Mouse (Mus musculus): Measurements from ENCODE around the gene Olfr33.

Gene Olfr33

GRCm38 (mm10) chr7:102718970-102719369, at the start of gene Olfr33:
Olfr33 (minus strand) TSS chr7:102719070.
- peak; percentile 45 for DNase-seq

- DNase-seq = no peak
Observed at GRCm38 (mm10) chr7:102759266-102759665, 40.4 kb upstream of the Olfr33 start, which contains the start of the genes Olfr560 and Olfr78. Olfr560 (minus strand) TSS chr7:102759366. Olfr78 (minus strand) TSS chr7:102759471.

GRCm38 (mm10) chr7:102752086-102752485, 33.2 kb upstream of the Olfr33 start:
- no peak for DNase-seq

GRCm38 (mm10) chr7:102737705-102738104, 18.8 kb upstream of the Olfr33 start:
- peak; percentile 91 for DNase-seq

GRCm38 (mm10) chr7:102733793-102734192, 14.9 kb upstream of the Olfr33 start:
- DNase-seq = no peak

- DNase-seq = no peak
Observed at GRCm38 (mm10) chr7:102727391-102727790, 8.5 kb upstream of the Olfr33 start, which contains the start of gene Olfr559. Olfr559 (minus strand) TSS chr7:102727491.

GRCm38 (mm10) chr7:102701915-102702314, 17.0 kb downstream of the Olfr33 start, which contains the start of gene Olfr558:
Olfr558 (plus strand) TSS chr7:102702215.
- no peak for DNase-seq

GRCm38 (mm10) chr7:102698461-102698860, 20.4 kb downstream of the Olfr33 start:
- DNase-seq = no peak

GRCm38 (mm10) chr7:102695358-102696125, 23.3 kb downstream of the Olfr33 start, which contains the start of gene Olfr557:
Olfr557 (plus strand) TSS chr7:102695910.
- DNase-seq = peak; percentile 94

GRCm38 (mm10) chr7:102686944-102687501, 31.8 kb downstream of the Olfr33 start, which contains the start of gene Trim68:
Trim68 (minus strand) TSS chr7:102687327.
- DNase-seq = peak; percentile 100

GRCm38 (mm10) chr7:102681916-102682315, 37.0 kb downstream of the Olfr33 start:
- DNase-seq = no peak

- DNase-seq = no peak
Observed at GRCm38 (mm10) chr7:102676225-102676624, 42.6 kb downstream of the Olfr33 start.

GRCm38 (mm10) chr7:102665378-102665777, 53.5 kb downstream of the Olfr33 start:
- no peak for DNase-seq

GRCm38 (mm10) chr7:102664599-102664998, 54.3 kb downstream of the Olfr33 start, which contains the start of gene Olfr556:
Olfr556 (plus strand) TSS chr7:102664899.
- DNase-seq = no peak
